Mouse (Mus musculus) heart, postnatal 25 days (tissue): Measurements from ENCODE around the gene Cysrt1. TPM values are rescaled to one million over a fixed set of nuclear protein-coding genes. Genes with fewer than 3 reads are reported as not detected.
"Not testable (repeated sequence)": the region's sequence is repeated elsewhere in the genome, so short reads cannot be mapped to it uniquely, and the experiment has no call there.

Experiments
- DNase-seq: peaks from one replicate; pipeline ENCODE4 v3.0.0; 2022; ENCODE audit warnings: low spot score
- intact Hi-C: fragments of 180-260 bp; cut with DNase I; formaldehyde crosslinking; loops from one replicate; pipeline ENCODE4 v1.15.1; 2025
- total RNA-seq, 2 experiments: library from RNA; stranded (reverse); gene quantifications; 2 replicates each; pipeline ENCODE4 v1.2.3; 2021

Cysrt1 gene
- total RNA-seq, 2 experiments from 2014 or later = not detected

- DNase-seq = peak; percentile 31
- intact Hi-C loops = no loop called here
Measured at GRCm38 (mm10) chr2:25266720-25267119, 24.5 kb upstream of the Cysrt1 start.

- intact Hi-C loops = no loop called here
- peak; percentile 31 for DNase-seq
Measured at GRCm38 (mm10) chr2:25265897-25266656, 23.8 kb upstream of the Cysrt1 start.

GRCm38 (mm10) chr2:25264851-25265250, 22.6 kb upstream of the Cysrt1 start:
- intact Hi-C loops = no loop called here
- no peak for DNase-seq

GRCm38 (mm10) chr2:25264286-25264660, 22.0 kb upstream of the Cysrt1 start:
- no peak for DNase-seq
- intact Hi-C loops = no loop called here

- intact Hi-C loops = no loop called here
Measured at GRCm38 (mm10) chr2:25263623-25264285, 21.5 kb upstream of the Cysrt1 start.

GRCm38 (mm10) chr2:25262795-25263622, 20.8 kb upstream of the Cysrt1 start:
- no peak for DNase-seq
- intact Hi-C loops = no loop called here

More at GRCm38 (mm10) chr2:25263623-25264285, 21.5 kb upstream of the Cysrt1 start:
- no peak for DNase-seq

- intact Hi-C loops = no loop called here
- peak; percentile 92 for DNase-seq
Measured at GRCm38 (mm10) chr2:25262291-25262767, 20.1 kb upstream of the Cysrt1 start, which contains the start of gene Tprn. Gene Tprn (plus strand): TSS chr2:25262618.

GRCm38 (mm10) chr2:25261870-25262269, 19.6 kb upstream of the Cysrt1 start:
- intact Hi-C loops = no loop called here
- DNase-seq = no peak

- DNase-seq = no peak
- intact Hi-C loops = loop anchor here (5.0 kb wide), 1 partner anchor 73 kb away; the partner anchor contains the start of gene Man1b1
Measured at GRCm38 (mm10) chr2:25258887-25259286, 16.6 kb upstream of the Cysrt1 start.

GRCm38 (mm10) chr2:25257250-25257649, 15.0 kb upstream of the Cysrt1 start:
- intact Hi-C loops = loop anchor here (5.0 kb wide), 1 partner anchor 75 kb away; the partner anchor contains the start of gene Man1b1
- DNase-seq = not testable (repeated sequence)

GRCm38 (mm10) chr2:25256443-25257109, 14.3 kb upstream of the Cysrt1 start:
- intact Hi-C loops = loop anchor here (5.0 kb wide), 1 partner anchor 76 kb away; the partner anchor contains the start of gene Man1b1

GRCm38 (mm10) chr2:25255284-25255779, 13.1 kb upstream of the Cysrt1 start, which contains the start of gene Tmem203:
Gene Tmem203 (plus strand): TSS chr2:25255439.
- peak; percentile 68 for DNase-seq
- intact Hi-C loops = loop anchor here (2.0 to 5.0 kb wide), 2 partner anchors 63 to 77 kb away; partner anchors contain the start of gene Man1b1

More at GRCm38 (mm10) chr2:25256443-25257109, 14.3 kb upstream of the Cysrt1 start:
- DNase-seq = not testable (repeated sequence)

GRCm38 (mm10) chr2:25252331-25252730, 10.1 kb upstream of the Cysrt1 start:
- intact Hi-C loops = loop anchor here (2.0 to 5.0 kb wide), 2 partner anchors 24 to 125 kb away; no protein-coding TSS in a partner anchor
- no peak for DNase-seq

- intact Hi-C loops = no loop called here
Measured at GRCm38 (mm10) chr2:25246183-25247072, 4.2 kb upstream of the Cysrt1 start, which contains the start of gene AL732309.1. Gene AL732309.1 (minus strand): TSS chr2:25246863.

GRCm38 (mm10) chr2:25244144-25244543, 1.9 kb upstream of the Cysrt1 start:
- intact Hi-C loops = no loop called here
- no peak for DNase-seq

More at GRCm38 (mm10) chr2:25246183-25247072, 4.2 kb upstream of the Cysrt1 start, which contains the start of gene AL732309.1:
- DNase-seq = no peak

GRCm38 (mm10) chr2:25243342-25243741, 1.1 kb upstream of the Cysrt1 start:
- no peak for DNase-seq
- intact Hi-C loops = no loop called here

- no peak for DNase-seq
- intact Hi-C loops = no loop called here
Measured at GRCm38 (mm10) chr2:25241438-25241775, 845 bp downstream of the Cysrt1 start.
